ENCODE assay signal across 8 mouse cellular contexts in genomic region chr5:73490596-73491073, GRCm38 (mm10). TPM values are rescaled to one million over a fixed set of nuclear protein-coding genes. Genes with fewer than 3 reads are reported as not detected.
DNase-seq lines count a peak whose midpoint lies in the region; ATAC-seq lines count a peak whose summit lies in the region.

No protein-coding gene starts in this region.

- peak overlapping the region; percentile 96 for H3K4me2 ChIP-seq in lung, embryonic 16.5 days (ENCODE audit: low read depth, low read length)

- H3K9me3 ChIP-seq in lung, embryonic 16.5 days (ENCODE audit: control insufficient read depth, low read length): no peaks in the 10 kb centered on the region

- no peaks in the 10 kb centered on the region for H3K36me3 ChIP-seq in lung, embryonic 16.5 days (ENCODE audit: control insufficient read depth, insufficient read depth, low read length)

- peaks cover 12% of the 10 kb centered on the region for H3K4me1 ChIP-seq in lung, embryonic 16.5 days (replicated peaks; ENCODE audit: control insufficient read depth, insufficient read depth, low read length)

- ATAC-seq in hematopoietic stem cell, adult 5-6 weeks (replicated peaks in 1 of 2; ENCODE audit: insufficient read depth in 1 of 2, low FRiP score in 2 of 2, low TSS enrichment in 1 of 2, low read depth in 1 of 2, poor library complexity in 2 of 2, severe bottlenecking in 2 of 2): peak; percentile 89 to 94
- peak; percentile 98 for ATAC-seq in lung, embryonic 16.5 days (ENCODE audit: low read depth)

- DNase-seq in MEL-GATA-1-ER (ENCODE audit: extremely low read depth, low read depth): peak; percentile 95
- DNase-seq in cerebellum, adult 8-10 months: peak; percentile 99
- peak; percentile 99 for DNase-seq in forelimb bud, embryonic 11.5 days (ENCODE audit: low read depth, low spot score)
- peak; percentile 95 for DNase-seq in layer of hippocampus, adult 9-10 months (ENCODE audit: low spot score)
- peak; percentile 95 for DNase-seq in ovary, postnatal 10 days (ENCODE audit: low spot score)
- DNase-seq in thymus, postnatal 10 days (ENCODE audit: low spot score in 2 of 2): peak; percentile 97 to 98

- H3K27ac ChIP-seq in lung, embryonic 16.5 days (ENCODE audit: low read length): peak overlapping the region; percentile 94

- H3K9ac ChIP-seq in lung, embryonic 16.5 days (ENCODE audit: low read length): peak overlapping the region; percentile 77

- 0% methylated on average over 35 of the region's 37 CpGs for WGBS in lung, embryonic 16.5 days

- no peaks in the 10 kb centered on the region for H3K27me3 ChIP-seq in lung, embryonic 16.5 days (ENCODE audit: control insufficient read depth, insufficient read depth, low read depth, low read length)

- H3K4me3 ChIP-seq in lung, embryonic 16.5 days (ENCODE audit: low read length): peak overlapping the region; percentile 94

RNA-seq across cellular contexts. Expression of gene Dcun1d4, which starts 9.8 kb away (rescaled TPM):
- 18.2 and 21.6 TPM in 2 replicates for total RNA-seq in hematopoietic stem cell, adult 5-6 weeks (2017)
- polyA plus RNA-seq in lung, embryonic 16.5 days (2015; fragmentation: Nextera tagmentation; extraction: Ambion mirVana): 19.9 and 22.7 TPM in 2 replicates

Comparison
In these comparisons a context has a peak if more than half of its experiments do, and no peak if none do; other contexts are left out.
1. Peak in every context shown above with its lines: DNase-seq, ATAC-seq, H3K4me3 ChIP-seq and H3K27ac ChIP-seq.